Mouse (Mus musculus): ENCODE measurements at regions not wholly inside any gene's neighbourhood (a gene's known extent, or its start where the extent isn't known, plus 50 kb on each side); places are given as distances from the start of the nearest gene placed in this dataset.

- no peak overlapping the region for H3K4me2 ChIP-seq (ENCODE audit: insufficient read depth, low read depth, poor library complexity, severe bottlenecking)
- H3K36me3 ChIP-seq (replicated peaks in 1 of 2; ENCODE audit: control insufficient read depth in 1 of 2, insufficient read depth in 1 of 2, low read length in 1 of 2), result peaks cover 0 to 5% of the 10 kb centered on the region in 2 experiments
- H3K4me3 ChIP-seq (replicated peaks in 1 of 3; ENCODE audit: low read depth in 2 of 3, low read length in 2 of 3, poor library complexity in 1 of 3), result no peak overlapping the region
- H3K4me1 ChIP-seq (ENCODE audit: control insufficient read depth in 1 of 2, insufficient read depth in 2 of 2), result peaks cover 7 to 28% of the 10 kb centered on the region in 2 experiments; a peak in 3 of 4 replicates
- dilution Hi-C loops (cut with MboI; ENCODE audit: extremely low pct_ligation_motif_present, extremely low pct_unique_long_range_greater_than_20kb, low sequenced_read_pairs), result no loop called here
- no peak overlapping the region for H3K9ac ChIP-seq (ENCODE audit: insufficient read depth, low read depth)
- no peak overlapping the region for H3K27ac ChIP-seq (ENCODE audit: insufficient read depth, low read depth)
- DNase-seq (ENCODE audit: extremely low read depth), result no peak
- no peaks in the 10 kb centered on the region for H3K9me3 ChIP-seq (replicated peaks; ENCODE audit: low read length)
- in situ Hi-C loops (cut with MboI; ENCODE audit: low pct_ligation_motif_present, low pct_unique_long_range_greater_than_20kb, low sequenced_read_pairs), result loop anchor here (10.0 kb wide), 1 partner anchor 53 kb away; no protein-coding TSS in a partner anchor
- TF ChIP-seq IRF4 (IDR thresholded peaks at IDR 0.05; ENCODE audit: low read depth, low read length) (no peak), USF1 (IDR thresholded peaks at IDR 0.05; ENCODE audit: low read depth, low read length) (no peak), MXI1 (IDR thresholded peaks at IDR 0.05; ENCODE audit: low read depth, low read length) (no peak), TBP (conservative IDR thresholded peaks at IDR 0.05; ENCODE audit: low read depth, low read length) (no peak), KAT2A (IDR thresholded peaks at IDR 0.05; ENCODE audit: insufficient replicate concordance, low read length) (no peak), RCOR1 (conservative IDR thresholded peaks at IDR 0.05; ENCODE audit: low read depth, low read length) (no peak), ZMIZ1 (IDR thresholded peaks at IDR 0.05; ENCODE audit: low read depth, low read length) (no peak)
- H3K27me3 ChIP-seq (replicated peaks), result no peaks in the 10 kb centered on the region
- H3K79me2 ChIP-seq (replicated peaks; ENCODE audit: control insufficient read depth, extremely low read depth, insufficient read depth, poor library complexity, severe bottlenecking), result no peaks in the 10 kb centered on the region
Observed at GRCm38 (mm10) chr14:79851795-79852194, 80.7 kb upstream of the Pcdh8 start.

- Histone ChIP-seq H3K9me3 (replicated peaks; ENCODE audit: low read length) (no peaks in the 10 kb centered on the region), H3K4me2 (ENCODE audit: insufficient read depth, low read depth, poor library complexity, severe bottlenecking) (no peak overlapping the region), H3K27ac (ENCODE audit: insufficient read depth, low read depth) (no peak overlapping the region), H3K79me2 (replicated peaks; ENCODE audit: control insufficient read depth, extremely low read depth, insufficient read depth, poor library complexity, severe bottlenecking) (no peaks in the 10 kb centered on the region), H3K36me3 (replicated peaks in 1 of 2; ENCODE audit: control insufficient read depth in 1 of 2, insufficient read depth in 1 of 2, low read length in 1 of 2) (peaks cover 0 to 5% of the 10 kb centered on the region in 2 experiments), H3K4me3 (replicated peaks in 1 of 3; ENCODE audit: low read depth in 2 of 3, low read length in 2 of 3, poor library complexity in 1 of 3) (no peak overlapping the region), H3K9ac (ENCODE audit: insufficient read depth, low read depth) (no peak overlapping the region), H3K27me3 (replicated peaks) (no peaks in the 10 kb centered on the region), H3K4me1 (ENCODE audit: control insufficient read depth in 1 of 2, insufficient read depth in 2 of 2) (peaks cover 6 to 26% of the 10 kb centered on the region in 2 experiments; a peak in 3 of 4 replicates)
- TF ChIP-seq EP300 (IDR thresholded peaks at IDR 0.05; ENCODE audit: low read length) (no peak), ZNF384 (IDR thresholded peaks at IDR 0.05; ENCODE audit: low read depth, low read length) (no peak), SIN3A (IDR thresholded peaks at IDR 0.05; ENCODE audit: low read length) (no peak), CHD1 (IDR thresholded peaks at IDR 0.05; ENCODE audit: low read depth, low read length) (no peak), RAD21 (IDR thresholded peaks at IDR 0.05; ENCODE audit: low read depth, low read length) (no peak), ELF1 (IDR thresholded peaks at IDR 0.05; ENCODE audit: low read depth, low read length) (no peak), ZC3H11A (IDR thresholded peaks at IDR 0.05; ENCODE audit: low read depth, low read length) (no peak), CHD2 (IDR thresholded peaks at IDR 0.05; ENCODE audit: low read length) (no peak), ZMIZ1 (IDR thresholded peaks at IDR 0.05; ENCODE audit: low read depth, low read length) (no peak), TBP (conservative IDR thresholded peaks at IDR 0.05; ENCODE audit: low read depth, low read length) (no peak), MYC (IDR thresholded peaks at IDR 0.05; ENCODE audit: low read depth, low read length) (no peak), GABPA (IDR thresholded peaks at IDR 0.05; ENCODE audit: insufficient replicate concordance, low read depth, low read length) (no peak), JUND (conservative IDR thresholded peaks at IDR 0.05; ENCODE audit: low read depth, low read length) (no peak), RCOR1 (conservative IDR thresholded peaks at IDR 0.05; ENCODE audit: low read depth, low read length) (no peak), ZKSCAN1 (IDR thresholded peaks at IDR 0.05; ENCODE audit: borderline replicate concordance, low read depth, low read length) (no peak), ETS1 (conservative IDR thresholded peaks at IDR 0.05; ENCODE audit: low read depth, low read length) (no peak), MXI1 (IDR thresholded peaks at IDR 0.05; ENCODE audit: low read depth, low read length) (no peak), HCFC1 (IDR thresholded peaks at IDR 0.05; ENCODE audit: low read depth, low read length) (no peak)
- no peak for DNase-seq (ENCODE audit: extremely low read depth)
- dilution Hi-C loops (cut with MboI; ENCODE audit: extremely low pct_ligation_motif_present, extremely low pct_unique_long_range_greater_than_20kb, low sequenced_read_pairs), result no loop called here
- in situ Hi-C loops (cut with MboI; ENCODE audit: low pct_ligation_motif_present, low pct_unique_long_range_greater_than_20kb, low sequenced_read_pairs), result loop anchor here (10.0 kb wide), 1 partner anchor 54 kb away; no protein-coding TSS in a partner anchor
Observed at GRCm38 (mm10) chr14:79851231-79851630, 80.1 kb upstream of the Pcdh8 start.

Data from CH12.LX (cell line).